Mouse (Mus musculus): ENCODE measurements around the gene Nr2c1. TPM values are rescaled to one million over a fixed set of nuclear protein-coding genes. Genes with fewer than 3 reads are reported as not detected.

Gene Nr2c1
- total RNA-seq, 2 experiments from 2014 or later = 11.8 to 15.8 TPM

DNA sequence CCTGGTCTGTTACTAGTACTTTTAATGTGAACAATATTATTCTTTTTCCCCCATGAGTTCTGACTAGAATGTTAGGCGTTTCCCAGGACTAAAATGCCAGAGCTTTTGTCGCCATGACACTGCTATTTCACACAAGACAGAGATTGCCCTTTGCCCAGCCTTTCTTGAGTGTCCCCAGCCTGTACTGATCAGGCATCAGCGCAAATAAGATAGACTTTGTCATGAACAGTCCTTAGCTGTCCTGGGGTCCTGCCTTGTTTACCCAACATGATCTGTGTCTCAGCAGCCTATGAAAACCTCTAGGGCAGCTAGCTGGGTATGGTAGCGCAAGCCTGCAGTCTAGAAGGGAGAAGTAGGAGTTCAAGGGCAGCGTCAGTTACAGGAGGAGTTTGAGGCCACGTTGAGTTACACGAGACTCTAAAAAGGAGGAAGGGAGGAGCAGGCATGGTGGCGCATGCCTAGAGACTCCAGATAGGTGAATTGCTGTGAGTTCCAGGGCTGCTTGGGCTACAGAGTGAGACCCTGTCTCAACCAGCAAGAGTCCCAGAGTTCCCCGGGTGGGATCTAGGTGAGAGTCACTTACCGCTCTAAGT, 8.8 kb upstream of the Nr2c1 start:
- no peak for DNase-seq

DNA sequence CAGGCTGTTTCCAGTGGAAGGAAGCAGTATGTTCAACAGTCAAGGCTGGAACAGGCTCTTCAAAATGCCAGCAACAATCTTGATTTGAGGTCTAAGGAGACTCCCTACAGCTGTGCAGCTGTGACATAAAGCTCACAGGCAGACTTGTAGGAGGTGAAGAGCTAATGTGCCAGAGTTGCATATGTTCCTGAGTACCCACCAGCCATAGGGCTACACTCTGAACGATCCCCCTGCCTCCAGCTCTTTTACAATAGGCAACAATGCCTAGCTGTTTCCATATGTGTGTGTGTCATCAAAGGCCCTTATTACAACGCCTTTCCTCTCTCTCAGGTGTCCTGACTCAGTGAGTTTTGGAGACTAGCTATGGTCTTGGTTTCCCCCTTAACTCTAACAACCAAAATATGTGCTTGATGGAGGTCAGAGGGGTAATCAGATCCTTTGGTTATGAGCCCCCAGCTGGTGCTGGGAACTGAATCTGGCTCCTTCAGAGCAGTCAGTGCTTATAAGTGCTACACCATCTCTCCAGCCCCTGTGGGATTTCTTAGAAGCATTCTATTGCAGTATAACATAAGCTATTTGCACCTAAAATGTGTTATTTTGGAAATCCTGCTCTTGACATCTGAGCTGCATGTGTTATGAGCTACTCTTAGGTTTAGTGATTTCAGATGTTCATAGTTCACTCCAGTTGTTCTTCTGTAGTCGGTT, 7.4 kb upstream of the Nr2c1 start:
- DNase-seq = no peak

DNA sequence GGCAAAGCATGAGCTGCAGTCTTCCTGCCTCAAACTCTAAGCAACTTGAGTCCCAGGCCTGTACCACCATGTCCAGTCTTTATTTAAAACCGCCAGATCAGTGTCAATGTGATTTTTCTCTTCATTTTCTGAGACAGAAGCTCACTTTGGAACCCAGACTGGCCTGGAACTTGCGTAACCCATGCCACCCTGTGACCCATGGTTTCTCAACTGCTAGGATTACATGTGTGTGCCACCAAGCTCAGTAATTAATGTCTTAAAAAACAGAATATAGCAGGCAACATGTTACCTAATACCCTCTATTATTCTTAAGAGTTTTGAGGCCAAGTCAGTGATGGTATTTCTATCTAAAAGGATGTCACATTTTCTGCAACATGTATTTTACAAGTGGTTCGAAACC, 5.4 kb upstream of the Nr2c1 start:
- peak in 1 of 2 experiments; percentile 16 for DNase-seq

DNA sequence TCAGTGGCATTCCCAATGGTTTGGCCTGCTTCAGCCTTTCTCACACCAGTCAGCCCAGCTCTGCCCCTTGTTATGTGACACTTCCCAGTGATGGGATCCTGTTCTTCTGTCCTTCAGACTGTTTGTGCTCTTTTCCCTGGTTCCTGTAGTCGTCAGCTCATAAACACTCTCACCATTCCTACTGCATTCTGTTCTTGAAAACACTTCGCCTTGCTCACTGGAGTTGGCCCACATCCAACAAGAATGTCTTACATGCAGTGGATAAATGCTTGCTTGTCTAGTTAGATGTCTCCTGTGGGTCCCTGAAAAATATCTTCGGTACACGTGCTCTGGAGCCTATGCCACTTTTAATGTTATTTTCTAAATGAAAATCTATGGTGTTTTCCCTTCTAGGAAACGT, 3.2 kb upstream of the Nr2c1 start:
- DNase-seq = no peak

DNA sequence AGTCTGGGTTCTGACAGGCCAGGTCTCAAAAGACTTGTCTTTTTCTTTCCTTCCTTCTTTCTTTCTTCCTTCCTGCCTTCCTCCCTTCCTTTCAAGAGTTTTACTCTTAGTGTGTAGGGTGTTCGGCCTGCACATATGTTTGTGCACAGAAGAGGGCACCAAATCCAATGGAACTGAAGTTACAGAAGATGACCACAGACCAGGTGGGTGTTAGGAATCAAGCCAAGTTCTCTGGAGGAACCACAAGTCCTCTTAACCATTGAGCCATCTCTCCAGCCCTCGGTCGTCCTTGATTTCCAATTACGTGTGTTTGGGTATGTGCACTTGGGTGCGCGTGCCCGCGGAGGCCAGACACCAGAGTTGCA, 450 bp upstream of the Nr2c1 start:
- DNase-seq = no peak

DNA sequence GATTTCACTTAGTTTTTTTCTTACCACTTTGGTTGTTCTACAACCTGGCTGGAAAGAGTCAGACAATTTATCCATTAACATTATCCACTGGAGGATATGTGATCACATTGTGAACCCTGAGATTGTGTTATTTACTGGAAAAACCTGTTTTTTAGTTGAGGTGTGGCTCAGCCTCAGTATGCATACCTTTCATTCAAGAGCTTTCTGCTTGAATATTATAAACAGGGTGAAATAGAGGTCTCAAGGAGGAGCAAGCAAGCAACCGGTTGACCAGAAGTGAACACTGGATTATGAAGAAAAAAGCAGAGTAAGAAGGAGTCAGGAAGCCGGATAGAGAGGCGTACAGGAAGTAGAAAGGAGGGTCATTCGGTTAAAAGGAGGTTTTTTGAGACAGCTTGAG, 3.7 kb downstream of the Nr2c1 start:
- DNase-seq = no peak

DNA sequence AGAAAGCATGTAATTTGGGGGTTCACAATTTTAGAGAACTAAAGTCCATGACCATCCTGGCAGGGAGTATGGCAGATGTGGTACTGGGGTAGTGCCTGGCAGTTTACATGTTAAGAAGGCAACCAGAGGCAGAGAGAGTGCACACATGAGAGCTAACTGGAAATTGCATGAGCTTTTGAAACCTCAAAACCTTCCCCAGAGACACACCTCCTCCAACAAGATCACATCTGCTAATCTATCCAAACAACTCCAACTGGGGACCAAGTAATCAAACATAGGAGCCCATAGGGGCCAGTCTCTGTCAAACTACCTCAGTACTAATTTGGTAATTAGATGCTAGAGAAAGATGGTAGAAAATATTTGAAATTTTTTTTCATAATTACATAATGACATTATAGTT, 6.0 kb downstream of the Nr2c1 start:
- DNase-seq = no peak

DNA sequence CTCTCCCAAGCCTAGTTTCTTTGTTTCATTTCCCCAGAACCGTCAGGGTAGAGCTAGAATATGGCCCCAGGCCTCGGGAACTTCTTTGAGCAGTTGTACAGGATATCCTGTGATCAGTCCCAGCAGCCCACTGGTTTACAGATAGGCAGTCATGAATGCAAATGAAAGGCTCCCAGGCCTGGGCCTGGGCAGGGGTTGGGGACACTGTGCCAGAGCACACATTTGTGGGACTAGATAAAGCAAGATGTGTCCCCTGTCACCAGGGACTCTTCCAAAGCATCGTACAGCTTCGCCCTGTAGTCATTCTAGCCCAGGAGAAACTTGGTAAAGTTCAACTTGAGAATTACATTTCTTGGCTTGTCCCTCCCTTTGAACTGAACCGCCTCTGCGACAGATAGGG, 11.1 kb downstream of the Nr2c1 start:
- DNase-seq = no peak

DNA sequence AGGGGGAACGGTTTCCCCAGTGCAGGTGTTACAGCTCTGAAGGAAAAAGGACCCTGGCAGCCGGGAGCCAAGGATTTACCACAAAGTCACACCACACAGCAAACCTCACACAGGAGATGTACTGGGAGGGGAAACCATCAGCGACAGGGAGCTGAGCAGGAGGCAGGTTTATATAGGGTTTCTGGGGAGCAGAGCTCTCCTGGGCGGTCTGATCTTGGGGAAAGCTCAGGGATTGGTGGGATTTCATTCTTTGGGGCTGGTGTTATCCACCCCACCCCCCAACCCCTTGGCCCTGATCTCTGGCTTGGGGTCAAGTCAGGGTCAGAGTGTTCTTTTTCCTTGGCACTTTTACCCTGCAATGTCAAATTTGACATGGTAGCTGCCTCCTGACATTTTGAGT, 11.6 kb downstream of the Nr2c1 start:
- DNase-seq = no peak

DNA sequence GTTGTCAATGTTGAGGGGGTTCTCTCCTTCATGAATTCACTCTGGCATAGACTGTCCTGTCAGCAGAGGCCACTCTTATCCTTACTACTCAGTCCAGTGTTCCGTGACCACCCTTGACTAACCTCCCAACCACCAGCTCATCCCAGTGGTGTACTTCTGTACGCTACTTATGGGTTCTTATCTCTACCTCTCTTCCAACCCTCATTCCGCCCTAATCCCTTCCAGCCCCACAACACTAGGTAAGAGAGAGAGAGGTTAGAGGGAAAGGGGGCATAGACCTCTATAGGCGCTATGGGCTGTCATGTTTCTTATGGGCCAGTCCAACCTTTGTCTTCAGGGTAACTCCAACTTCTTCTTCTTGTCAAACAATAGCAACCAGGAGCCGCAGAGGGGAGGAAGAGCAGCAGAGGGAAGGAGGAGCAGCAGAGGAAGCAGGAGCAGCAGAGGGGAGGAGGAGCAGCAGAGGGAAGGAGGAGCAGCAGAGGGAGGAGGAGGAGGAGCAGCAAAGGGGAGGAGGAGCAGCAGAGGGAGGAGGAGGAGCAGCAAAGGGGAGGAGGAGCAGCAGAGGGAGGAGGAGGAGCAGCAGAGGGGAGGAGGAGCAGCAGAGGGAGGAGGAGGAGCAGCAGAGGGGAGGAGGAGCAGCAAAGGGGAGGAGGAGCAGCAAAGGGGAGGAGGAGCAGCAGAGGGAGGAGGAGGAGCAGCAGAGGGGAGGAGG, 13.4 kb downstream of the Nr2c1 start:
- no peak for DNase-seq

DNA sequence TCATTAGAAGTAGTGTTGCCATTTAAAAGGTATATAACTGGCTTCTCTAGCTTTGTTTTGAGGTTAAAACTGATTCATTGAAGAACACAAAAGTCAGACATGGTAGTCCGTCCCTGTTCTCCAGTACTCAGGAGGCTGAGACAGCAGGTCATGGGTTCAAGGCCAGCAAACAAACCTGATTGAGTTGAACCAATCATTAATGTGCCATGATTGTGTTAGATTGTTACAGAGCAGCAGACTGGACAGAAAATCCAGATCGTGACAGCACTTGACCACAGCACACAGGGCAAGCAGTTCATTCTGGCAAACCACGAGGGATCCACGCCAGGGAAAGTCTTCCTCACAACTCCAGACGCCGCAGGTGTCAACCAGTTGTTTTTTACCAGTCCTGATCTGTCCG, 14.2 kb downstream of the Nr2c1 start:
- DNase-seq = no peak

DNA sequence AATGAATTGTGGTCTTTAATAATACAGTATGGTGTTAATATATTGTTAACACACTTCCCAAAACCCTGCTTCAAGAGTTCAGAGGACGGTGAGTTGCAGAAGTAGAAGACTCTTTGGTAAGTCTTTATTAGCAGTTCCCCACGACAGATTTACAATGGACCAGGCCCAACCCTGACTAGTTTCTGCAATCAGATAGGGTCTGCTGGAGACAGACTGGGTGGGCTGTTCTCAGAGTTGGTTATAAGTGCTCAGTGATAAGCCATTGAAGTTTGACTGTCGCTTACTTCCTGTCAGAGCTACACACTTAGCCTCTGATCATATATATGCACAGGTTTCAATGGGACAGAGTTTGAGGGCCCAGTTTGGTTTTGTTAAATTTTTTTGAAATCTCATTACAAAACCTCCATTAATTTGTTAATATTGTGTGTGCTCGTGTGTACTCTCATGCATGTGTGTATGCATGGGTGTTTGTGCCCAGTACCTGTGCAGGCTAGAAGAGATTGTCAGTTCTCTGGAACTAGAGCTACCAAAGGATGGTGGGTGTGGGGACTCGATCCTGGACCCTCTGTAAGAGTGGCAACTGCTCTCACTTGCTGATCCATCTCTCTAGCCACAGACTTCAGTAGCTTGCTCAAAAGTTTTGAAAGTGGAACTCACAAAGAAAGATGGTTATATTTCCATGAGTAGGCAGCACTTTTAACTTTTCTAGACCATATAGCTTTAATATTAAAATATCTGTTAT, 16.5 kb downstream of the Nr2c1 start:
- DNase-seq = no peak

DNA sequence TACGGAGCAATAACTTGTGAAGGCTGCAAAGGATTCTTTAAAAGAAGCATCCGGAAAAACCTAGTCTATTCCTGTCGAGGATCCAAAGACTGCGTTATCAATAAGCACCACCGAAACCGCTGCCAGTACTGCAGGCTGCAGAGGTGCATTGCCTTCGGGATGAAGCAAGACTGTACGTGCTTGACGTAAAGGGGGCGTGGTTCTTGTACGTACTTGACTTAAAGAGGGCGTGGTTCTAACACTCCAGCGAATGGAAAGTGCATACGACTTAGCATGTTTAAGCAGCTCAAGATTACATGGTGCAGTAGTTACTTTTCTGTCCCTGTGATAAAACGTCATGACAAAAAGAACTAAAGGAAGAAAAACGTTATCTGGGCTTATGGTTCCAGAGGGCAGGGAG, 17.6 kb downstream of the Nr2c1 start:
- no peak for DNase-seq

DNA sequence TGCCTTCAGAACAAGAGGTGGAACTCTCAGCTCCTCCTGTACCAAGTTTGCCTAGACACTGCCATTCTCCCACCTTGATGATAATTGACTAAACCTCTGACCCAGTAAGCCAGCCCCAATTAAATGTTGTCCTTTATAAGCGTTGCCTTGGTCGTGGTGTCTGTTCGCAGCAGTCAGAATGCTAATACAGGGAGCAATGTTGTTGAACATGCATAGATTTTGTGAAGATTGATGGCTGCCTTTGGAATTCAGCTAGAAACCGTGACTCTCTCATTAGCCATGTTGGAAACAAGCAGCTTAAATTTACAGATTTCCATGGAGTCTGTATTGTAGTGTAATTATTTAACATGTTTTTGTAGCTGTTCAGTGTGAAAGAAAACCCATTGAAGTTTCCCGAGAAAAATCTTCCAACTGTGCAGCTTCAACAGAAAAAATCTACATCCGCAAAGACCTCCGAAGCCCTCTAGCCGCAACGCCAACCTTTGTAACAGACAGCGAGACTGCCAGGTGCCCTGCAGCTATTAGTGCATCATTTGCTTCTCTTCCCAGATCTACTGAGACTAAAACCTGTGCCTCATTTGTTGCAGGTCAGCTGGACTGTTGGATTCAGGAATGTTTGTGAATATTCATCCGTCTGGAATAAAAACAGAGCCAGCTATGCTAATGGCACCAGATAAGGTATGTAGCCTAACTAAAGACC, 19.4 kb downstream of the Nr2c1 start:
- no peak for DNase-seq

DNA sequence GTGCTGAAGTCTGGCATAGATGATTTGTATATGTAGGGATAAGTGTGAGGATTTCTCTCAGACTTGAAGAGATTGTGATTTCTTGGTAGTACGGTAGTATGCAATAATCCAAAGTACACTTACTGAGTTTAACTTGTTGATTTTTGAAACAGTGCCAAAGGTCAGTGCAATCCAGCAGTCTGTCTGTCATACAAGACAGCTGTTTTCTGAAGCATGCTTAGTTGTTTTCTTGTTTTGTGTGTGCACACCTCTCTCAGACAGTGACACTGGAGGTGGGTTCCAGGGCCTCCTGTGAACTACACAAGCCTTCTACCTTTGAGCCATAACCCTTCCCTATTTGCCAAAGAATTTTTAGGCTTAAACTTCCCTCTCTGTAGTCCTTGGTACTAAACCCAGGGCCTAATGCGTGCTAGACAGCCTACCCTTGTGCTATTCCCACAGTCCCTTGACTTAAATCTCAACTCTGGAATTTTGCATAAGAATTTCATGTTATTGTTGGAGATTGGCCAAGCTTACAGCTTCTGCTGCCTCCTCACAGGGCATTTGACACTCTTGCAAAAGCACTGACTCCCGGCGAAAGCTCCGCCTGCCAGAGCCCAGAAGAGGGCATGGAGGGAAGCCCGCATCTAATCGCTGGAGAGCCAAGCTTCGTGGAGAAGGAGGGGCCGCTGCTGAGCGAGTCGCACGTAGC, 23.8 kb downstream of the Nr2c1 start:
- DNase-seq = no peak

DNA sequence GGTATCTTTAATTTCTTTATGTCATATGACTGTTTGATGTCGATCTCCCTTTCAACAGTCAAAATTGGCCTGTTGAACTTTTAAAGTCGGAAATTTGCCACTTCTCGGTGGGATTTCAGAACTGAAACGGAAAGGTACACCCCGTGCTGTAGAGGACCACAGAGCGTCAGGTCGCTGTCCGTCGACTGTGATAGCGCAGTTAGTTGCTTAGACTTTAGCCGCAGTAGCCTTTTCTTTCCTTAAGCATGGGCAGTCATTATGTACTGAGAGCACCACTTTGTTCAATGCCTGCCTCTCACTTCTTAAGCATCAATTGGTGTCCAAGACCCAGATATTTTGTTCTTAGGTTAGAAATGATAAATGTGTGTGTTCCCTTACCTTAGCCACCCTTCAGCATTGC, 24.3 kb downstream of the Nr2c1 start:
- no peak for DNase-seq

DNA sequence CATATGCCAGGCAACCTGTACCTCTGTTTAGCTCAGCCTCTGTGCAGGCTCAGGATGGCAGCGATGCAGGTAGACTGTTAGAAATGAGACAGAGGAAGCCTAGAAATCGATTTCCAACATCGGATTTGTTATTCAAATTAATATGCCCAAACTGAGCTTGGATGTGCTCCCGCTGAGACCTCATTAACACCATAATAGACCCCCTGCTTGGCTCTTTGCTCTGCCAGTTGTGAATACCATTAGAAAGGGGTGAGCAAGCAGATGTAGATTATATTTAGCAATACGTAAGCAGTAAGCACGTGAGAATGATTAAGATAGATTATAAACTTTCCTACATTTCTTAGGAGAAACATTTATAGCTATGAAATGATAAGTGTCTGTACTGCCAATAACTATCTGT, 24.9 kb downstream of the Nr2c1 start:
- DNase-seq = no peak

DNA sequence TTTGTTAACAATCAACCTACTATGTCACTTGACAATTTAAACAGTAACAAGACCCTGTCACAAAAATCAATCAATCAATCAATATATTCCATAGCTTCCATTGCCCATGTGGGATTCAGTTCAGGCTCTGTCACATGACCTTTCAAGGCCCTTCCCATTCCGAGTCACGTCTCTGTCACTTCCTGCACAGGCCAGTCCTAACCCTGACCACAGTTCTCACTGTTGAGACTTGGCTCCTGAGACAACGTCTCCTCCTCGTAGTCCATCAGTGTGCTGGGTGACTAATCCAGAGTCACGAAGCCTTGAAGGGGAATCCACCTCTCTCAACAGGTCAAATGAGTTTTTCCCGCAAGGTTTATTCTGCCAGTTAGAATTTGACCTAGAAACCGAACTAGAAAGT, 26.8 kb downstream of the Nr2c1 start:
- DNase-seq = peak; percentile 17 to 46

DNA sequence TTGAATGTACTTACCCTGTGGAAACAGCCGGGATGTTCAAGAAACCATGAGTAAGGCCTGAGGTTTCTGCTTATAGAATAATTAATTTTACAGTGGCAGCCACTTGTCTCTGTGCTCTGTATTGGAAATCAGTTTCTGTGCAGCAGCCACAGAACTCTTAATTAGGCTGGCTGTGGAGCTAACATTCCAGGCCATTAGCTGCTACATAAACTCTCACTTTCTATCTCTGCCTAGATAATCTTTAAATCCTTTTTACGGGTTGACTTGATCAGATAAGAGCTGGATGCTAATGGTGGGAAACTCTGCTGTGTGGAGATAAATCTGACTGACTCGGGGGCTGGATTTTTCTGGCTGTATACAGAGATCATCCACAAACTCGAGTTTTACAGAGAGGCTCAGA, 35.4 kb downstream of the Nr2c1 start:
- no peak for DNase-seq

DNA sequence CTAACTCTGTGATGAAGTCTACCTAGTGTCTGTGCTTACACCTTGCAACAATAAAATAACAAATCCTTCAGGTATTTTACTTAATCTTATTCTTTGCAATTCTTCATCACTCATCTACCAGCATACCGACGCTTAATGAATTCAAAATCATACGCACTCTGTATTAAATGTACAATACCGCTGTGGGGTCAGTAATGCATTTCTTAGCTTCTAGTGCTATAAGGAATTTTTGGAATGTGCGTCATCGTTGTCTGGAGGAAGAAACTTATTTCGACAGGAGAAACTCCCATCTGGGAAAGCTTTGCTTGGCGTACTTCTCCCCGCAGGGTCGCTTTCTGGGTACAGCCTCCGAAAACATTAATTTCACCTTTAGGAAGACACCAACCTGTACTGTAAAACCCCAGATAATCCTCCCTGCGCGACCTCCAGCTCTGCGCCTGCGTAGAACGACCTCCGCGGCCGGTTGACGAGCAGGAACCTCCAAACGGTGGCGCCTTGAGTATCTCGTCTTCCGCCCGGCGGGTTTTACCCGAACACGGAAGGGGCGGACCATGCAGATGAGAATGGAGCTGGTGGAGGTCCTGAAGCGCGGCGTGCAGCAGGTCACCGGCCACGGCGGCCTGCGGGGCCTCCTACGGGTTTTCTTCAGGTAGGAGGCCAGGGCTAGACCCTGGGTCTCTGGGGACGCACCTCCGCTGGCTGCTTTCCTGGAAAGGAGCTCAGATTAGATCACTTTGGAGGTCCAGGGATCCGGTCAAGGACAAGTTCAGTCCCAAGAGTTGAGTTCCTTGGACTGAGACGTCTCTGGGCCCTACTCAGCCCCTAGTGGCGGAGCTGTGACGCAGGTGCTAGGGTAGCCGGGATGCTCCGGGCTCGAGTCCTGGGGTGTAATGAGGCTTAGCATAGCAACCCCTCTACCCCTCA, 50.9 kb downstream of the Nr2c1 start, which contains the start of gene Ndufa12:
TSS of gene Ndufa12 (plus strand) at position 239 of the 924 bp plus-strand sequence.
- peak; percentile 95 to 96 for DNase-seq

DNA sequence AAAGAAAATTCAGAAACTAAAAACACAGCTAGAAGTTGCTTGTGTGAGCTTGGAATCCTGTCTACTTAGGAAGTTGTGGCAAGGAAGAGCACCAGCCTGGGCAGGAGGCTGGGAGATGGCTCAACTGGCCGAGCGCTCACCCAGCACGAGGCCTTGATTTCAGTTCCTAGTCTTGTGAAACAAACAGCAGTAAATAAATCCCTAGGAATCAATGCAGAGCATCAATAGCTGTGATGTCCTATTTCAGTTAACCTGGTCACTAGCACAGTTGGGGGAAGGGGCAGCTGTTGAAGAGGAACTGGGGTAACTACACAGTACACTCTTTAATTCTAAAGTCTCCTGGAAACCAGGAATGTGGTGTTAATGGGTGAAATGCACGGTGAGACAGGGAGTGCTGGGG, 57.1 kb downstream of the Nr2c1 start:
- DNase-seq = no peak
